Mouse (Mus musculus): ENCODE data around the gene Tmem237. TPM values are rescaled to one million over a fixed set of nuclear protein-coding genes. Genes with fewer than 3 reads are reported as not detected.

The Tmem237 gene
- total RNA-seq, 2 experiments from 2014 or later: 19.2 to 19.4 TPM

- DNase-seq: no peak
Observed at GRCm38 (mm10) chr1:59101020-59101419, 19.2 kb downstream of the Tmem237 start.

GRCm38 (mm10) chr1:59094705-59095104 is 25.5 kb downstream of the Tmem237 start, which contains the start of gene C2cd6:
TSS of gene C2cd6 (minus strand) at chr1:59094900.
- DNase-seq: no peak

GRCm38 (mm10) chr1:59070867-59071266 is 49.3 kb downstream of the Tmem237 start:
- DNase-seq: no peak

- peak; percentile 58 to 70 for DNase-seq
Observed at GRCm38 (mm10) chr1:59067976-59068375, 52.2 kb downstream of the Tmem237 start.

GRCm38 (mm10) chr1:59063697-59064096 is 56.5 kb downstream of the Tmem237 start:
- no peak for DNase-seq

- no peak for DNase-seq
Observed at GRCm38 (mm10) chr1:59056955-59057354, 63.3 kb downstream of the Tmem237 start.

- no peak for DNase-seq
Observed at GRCm38 (mm10) chr1:59051306-59051705, 68.9 kb downstream of the Tmem237 start.

Other genes with a start within 250 kb of the Tmem237 start
- gene Trak2, start 147.0 kb downstream of the Tmem237 start, total RNA-seq (2021): 10 to 100 TPM; 54.5 to 74.5 TPM
- 10 to 100 TPM; 30.6 to 32.3 TPM for gene Stradb, start 146.9 kb downstream of the Tmem237 start, total RNA-seq (2021)
- gene C2cd6, start 25.5 kb downstream of the Tmem237 start, total RNA-seq (2021): not detected
- gene Mpp4, start 43.0 kb upstream of the Tmem237 start, total RNA-seq (2021): under 1 TPM; 0.16 to 0.23 TPM
- gene Als2, start 116.8 kb upstream of the Tmem237 start, total RNA-seq (2021): 10 to 100 TPM; 10.5 to 11.2 TPM
- gene Cdk15, start 136.5 kb upstream of the Tmem237 start, total RNA-seq (2021): under 1 TPM in 1 of 2 experiments, not detected in 1; 0.20 TPM

Data from adrenal gland, postnatal 36 days (tissue).